Mouse (Mus musculus) embryo, embryonic 10.5 days (tissue): Measurements from ENCODE around the gene Rasgef1b.

ENCODE experiments used
- DNase-seq: peaks from one replicate; pipeline ENCODE4 v3.0.0-alpha.2; 2015; ENCODE audit warnings: low spot score

Rasgef1b gene

DNA sequence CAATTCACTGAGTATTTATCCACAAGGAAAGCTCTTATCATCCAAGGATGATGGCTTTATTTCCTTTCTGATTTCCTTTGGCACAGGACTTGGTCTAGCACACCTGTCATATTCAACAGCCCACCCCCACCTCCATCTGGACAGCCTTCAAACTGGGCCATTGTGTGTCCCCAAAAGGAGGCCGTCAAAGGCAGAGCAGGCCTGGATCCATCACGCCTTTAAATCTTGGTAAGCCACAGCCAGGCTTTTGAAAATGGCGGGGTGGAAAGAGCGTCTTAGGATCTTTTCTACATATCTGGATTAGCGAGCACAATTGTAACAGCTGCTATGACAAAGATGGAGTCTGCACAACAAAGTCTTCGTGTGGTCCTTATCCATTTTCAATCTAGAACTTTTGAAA is 515.7 kb downstream of the Rasgef1b start:
- no peak for DNase-seq

GRCm38 (mm10) chr5:99203475-99203874 is 525.4 kb downstream of the Rasgef1b start:
- no peak for DNase-seq

GRCm38 (mm10) chr5:99202074-99202837 is 526.6 kb downstream of the Rasgef1b start:
- peak; percentile 76 for DNase-seq

DNA sequence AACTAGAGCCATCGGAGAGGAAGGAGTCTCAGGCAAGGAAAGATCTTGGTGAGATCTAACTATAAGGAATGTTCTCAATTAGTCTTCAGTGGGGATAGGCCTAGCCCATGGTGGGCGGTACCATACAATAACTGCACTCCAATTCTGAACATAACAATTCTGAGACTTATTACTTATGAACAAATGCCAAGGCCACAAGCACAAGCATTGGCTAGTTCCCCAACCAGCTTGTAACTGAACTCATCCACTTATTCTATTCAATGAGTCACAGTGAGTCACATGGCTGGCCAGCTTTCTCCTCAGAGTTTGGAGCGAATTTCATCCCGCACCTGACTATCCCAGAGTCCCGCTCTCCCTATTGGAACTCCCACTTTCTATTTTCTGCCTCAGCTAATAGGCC is 533.4 kb downstream of the Rasgef1b start:
- no peak for DNase-seq

- peak; percentile 60 for DNase-seq
Observed at GRCm38 (mm10) chr5:99190941-99191800, 537.7 kb downstream of the Rasgef1b start.

DNA sequence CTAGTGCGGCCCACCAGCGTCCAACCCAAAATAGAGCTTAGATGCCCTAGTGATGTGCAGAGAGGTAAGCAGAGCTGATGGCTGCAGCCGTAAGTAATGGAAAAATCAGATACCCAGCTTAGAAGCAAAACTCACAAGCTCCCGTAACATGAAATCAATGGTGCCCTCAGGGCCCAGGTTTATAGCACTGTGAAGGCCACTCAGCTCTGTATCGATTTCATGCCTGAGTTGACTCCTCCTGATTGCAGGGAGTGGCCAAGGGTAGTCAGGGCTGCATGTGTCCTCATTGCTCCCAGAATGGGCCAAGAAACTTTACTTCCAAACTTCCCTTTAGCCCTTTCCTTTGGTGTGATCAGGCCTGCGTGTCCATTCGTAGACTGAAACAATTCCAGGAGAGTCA is 545.2 kb downstream of the Rasgef1b start:
- DNase-seq, result peak; percentile 6

DNA sequence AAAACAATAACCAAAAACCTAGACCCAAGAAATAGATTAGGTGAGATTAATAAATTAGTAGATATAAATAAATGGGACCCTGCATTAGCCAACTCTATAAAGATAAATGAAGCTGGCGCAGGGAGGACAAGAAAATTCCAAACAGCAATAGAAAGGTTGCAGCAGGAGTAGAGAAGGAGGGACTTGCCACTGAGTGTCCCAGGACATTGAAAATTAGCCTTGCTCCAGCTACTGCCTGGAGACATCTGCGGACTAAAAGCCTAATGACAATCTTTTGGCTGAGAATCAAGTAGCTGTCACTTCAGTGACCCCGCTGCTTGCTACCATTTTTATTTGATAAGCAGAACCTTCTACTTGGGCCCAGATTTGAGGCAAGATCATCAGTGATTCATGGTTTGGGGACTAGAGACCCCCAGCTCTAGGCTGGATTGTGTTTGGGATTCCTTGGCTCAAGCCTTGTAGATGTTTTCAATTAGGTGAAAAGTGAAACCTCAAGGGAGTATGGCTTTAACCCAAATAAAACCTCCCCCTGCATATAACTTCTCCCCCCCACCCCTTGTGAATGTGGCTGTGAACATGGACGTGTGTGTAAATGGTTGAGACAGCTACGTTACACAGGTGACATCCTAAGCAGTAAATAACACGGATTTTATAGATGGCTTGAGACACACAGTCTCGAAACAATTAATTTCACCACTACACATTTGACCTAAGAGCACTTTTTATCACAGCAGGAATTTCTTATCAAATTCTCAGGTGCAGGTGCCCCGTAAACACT is 554.1 kb downstream of the Rasgef1b start:
- peak; percentile 23 for DNase-seq

DNA sequence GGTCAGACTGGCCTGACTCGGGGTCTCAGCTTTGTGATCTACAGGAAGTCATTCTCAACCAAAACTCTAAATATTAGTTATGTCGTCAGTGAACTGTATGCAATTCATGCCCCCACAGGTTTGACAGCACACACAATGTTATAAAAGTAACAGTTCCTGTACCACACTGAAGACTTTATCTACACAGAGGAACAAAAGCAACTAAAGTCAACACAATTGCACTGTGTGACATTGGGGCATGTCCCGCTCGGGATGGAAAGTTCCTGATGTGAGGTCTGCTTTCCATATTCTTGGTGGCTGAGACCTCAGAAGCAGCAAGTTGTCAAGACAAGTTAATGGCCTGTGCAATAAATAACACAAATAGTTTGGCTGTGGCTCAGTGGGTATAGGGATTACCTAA is 559.0 kb downstream of the Rasgef1b start:
- DNase-seq, result no peak

GRCm38 (mm10) chr5:99167767-99168166 is 561.1 kb downstream of the Rasgef1b start:
- DNase-seq, result no peak
